Mouse (Mus musculus): ENCODE results near the gene Gpr157. TPM values are rescaled to one million over a fixed set of nuclear protein-coding genes. Genes with fewer than 3 reads are reported as not detected.

Gpr157 gene
- polyA plus RNA-seq, 1 experiment from 2014 or later: 2.3 TPM

DNA sequence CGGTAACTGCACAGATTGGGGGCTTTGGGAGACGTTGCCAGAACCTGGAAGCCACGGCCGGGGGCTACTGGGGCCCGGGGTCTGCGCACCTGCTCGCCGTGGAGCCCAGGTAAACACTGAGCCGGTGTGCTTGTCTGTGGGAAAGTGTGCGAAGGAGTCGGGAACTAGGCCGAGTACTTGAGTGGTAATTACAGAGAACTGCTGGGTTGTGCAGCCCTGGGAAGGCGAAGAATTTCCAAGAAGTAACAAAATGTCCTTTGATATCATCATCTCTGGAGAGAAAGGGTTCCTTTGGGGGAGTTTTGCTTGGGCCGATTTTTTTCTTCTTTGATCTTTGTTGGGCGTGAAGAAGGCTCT is 38.0 kb upstream of the Gpr157 start:
- Histone ChIP-seq H3K27ac (ENCODE audit: low read length) (0 out of 2 replicates have a peak overlapping the region, but pooled peaks have one; percentile 16), H3K4me1 (replicated peaks; ENCODE audit: control insufficient read depth, insufficient read depth, low read length) (peaks cover 23% of the 10 kb centered on the region), H3K27me3 (ENCODE audit: control insufficient read depth, insufficient read depth, low read depth, low read length) (peaks cover 2% of the 10 kb centered on the region; the same call in 1 of the 2 replicates), H3K36me3 (ENCODE audit: control insufficient read depth, insufficient read depth, low read length) (no peaks in the 10 kb centered on the region), H3K4me3 (ENCODE audit: low read length) (peak overlapping the region; percentile 70), H3K9me3 (ENCODE audit: control insufficient read depth, low read length) (no peaks in the 10 kb centered on the region), H3K9ac (ENCODE audit: low read length) (peak overlapping the region; percentile 72), H3K4me2 (ENCODE audit: low read depth, low read length) (peak overlapping the region; percentile 92)
- ATAC-seq (ENCODE audit: low read depth): no peak; the same call in 1 of the 2 replicates
- WGBS: 12% methylated on average over 15 of the region's 15 CpGs

DNA sequence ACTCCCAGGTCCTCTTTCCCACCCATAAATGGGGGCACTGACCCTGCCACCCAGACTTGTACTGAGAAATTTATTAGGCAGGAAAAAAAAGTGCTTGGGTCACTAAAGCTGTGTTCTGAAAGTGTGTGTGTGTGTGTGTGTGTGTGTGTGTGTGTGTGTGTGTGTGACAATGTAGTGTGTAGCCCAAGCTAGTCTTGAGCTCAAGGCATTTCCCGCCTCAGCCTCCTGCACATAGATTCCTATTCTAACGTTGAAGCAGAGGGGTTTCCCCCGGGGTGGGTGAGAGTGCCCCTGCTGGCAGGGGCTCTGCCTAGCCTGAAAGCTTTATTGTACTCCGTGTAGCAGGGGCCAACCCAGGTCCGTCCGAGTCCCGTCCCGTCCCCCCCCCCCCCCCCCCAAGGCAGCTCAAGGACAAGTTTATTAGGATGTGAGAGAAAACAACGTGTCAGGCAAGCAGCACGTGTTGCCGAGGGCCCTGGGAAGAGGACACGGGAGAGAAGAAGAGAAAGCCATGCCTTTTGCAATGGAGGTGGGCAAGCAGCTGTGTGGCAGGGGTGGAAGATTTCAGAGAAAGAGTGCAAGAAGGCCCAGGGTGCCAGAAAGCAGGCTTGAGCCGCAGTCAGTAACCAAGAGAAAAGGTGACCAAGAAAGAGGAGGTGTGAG is 37.5 kb upstream of the Gpr157 start:
- 23% methylated on average over 13 of the region's 13 CpGs for WGBS
- Histone ChIP-seq H3K9ac (ENCODE audit: low read length) (peak overlapping the region; percentile 72), H3K9me3 (ENCODE audit: control insufficient read depth, low read length) (no peaks in the 10 kb centered on the region), H3K4me1 (replicated peaks; ENCODE audit: control insufficient read depth, insufficient read depth, low read length) (peaks cover 23% of the 10 kb centered on the region), H3K27me3 (ENCODE audit: control insufficient read depth, insufficient read depth, low read depth, low read length) (peaks cover 2% of the 10 kb centered on the region; the same call in 1 of the 2 replicates), H3K27ac (ENCODE audit: low read length) (no peak overlapping the region), H3K4me3 (ENCODE audit: low read length) (peak overlapping the region; percentile 70), H3K36me3 (ENCODE audit: control insufficient read depth, insufficient read depth, low read length) (no peaks in the 10 kb centered on the region), H3K4me2 (ENCODE audit: low read depth, low read length) (peak overlapping the region; percentile 92)
- ATAC-seq (ENCODE audit: low read depth): no peak

DNA sequence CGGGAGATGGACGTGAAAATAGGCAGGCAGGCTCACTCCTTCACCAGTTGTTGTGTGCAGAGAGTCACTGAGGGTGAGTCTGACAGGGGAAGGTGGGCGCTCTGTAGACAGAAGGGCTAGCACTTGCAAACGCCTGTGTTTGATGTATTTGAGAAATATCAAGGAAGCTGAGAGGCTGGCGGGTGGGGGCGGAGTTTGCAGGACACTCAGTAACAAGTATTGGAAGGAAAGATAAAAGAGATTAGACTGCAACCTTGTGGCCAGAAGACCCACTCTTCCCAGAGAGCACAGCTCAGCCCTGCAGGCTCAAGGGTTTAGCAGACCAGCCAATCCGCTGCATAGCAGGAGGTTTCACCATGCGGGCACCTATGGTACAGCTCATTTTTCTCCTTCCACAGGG is 35.7 kb upstream of the Gpr157 start:
- H3K27me3 ChIP-seq (ENCODE audit: control insufficient read depth, insufficient read depth, low read depth, low read length): no peaks in the 10 kb centered on the region
- 59% methylated on average over 8 of the region's 8 CpGs for WGBS

DNA sequence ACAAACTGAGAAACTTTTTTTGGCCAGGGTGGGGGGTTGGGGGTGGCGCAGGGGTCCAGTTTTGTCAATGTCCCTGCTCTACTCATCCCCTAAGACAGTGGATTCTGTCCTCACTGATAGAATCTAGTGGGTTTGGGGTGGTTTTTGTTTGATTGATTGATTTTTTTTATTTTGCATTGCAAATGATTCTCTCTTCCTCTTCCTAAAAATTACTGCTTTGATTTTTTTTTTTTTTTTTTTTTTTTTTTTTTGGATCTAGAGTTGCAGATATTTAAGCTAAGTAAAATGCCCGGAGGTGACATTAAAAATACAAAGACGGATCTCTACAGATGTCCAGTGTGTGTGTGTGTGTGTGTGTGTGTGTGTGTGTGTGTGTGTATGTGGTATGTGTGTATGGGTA is 34.8 kb upstream of the Gpr157 start:
- 88% methylated on average over 3 of the region's 3 CpGs for WGBS
- Histone ChIP-seq H3K9ac (ENCODE audit: low read length) (no peak overlapping the region), H3K9me3 (ENCODE audit: control insufficient read depth, low read length) (no peaks in the 10 kb centered on the region), H3K27me3 (ENCODE audit: control insufficient read depth, insufficient read depth, low read depth, low read length) (no peaks in the 10 kb centered on the region), H3K4me2 (ENCODE audit: low read depth, low read length) (no peak overlapping the region), H3K27ac (ENCODE audit: low read length) (no peak overlapping the region), H3K36me3 (ENCODE audit: control insufficient read depth, insufficient read depth, low read length) (peaks cover 5% of the 10 kb centered on the region), H3K4me1 (replicated peaks; ENCODE audit: control insufficient read depth, insufficient read depth, low read length) (peaks cover 21% of the 10 kb centered on the region), H3K4me3 (ENCODE audit: low read length) (no peak overlapping the region)
- ATAC-seq (ENCODE audit: low read depth): no peak

More for the DNA sequence above, 35.7 kb upstream of the Gpr157 start:
- Histone ChIP-seq H3K4me1 (replicated peaks; ENCODE audit: control insufficient read depth, insufficient read depth, low read length) (peaks cover 23% of the 10 kb centered on the region), H3K36me3 (ENCODE audit: control insufficient read depth, insufficient read depth, low read length) (no peaks in the 10 kb centered on the region), H3K27ac (ENCODE audit: low read length) (no peak overlapping the region), H3K4me3 (ENCODE audit: low read length) (no peak overlapping the region), H3K9me3 (ENCODE audit: control insufficient read depth, low read length) (no peaks in the 10 kb centered on the region), H3K9ac (ENCODE audit: low read length) (no peak overlapping the region), H3K4me2 (ENCODE audit: low read depth, low read length) (no peak overlapping the region)
- ATAC-seq (ENCODE audit: low read depth): no peak

DNA sequence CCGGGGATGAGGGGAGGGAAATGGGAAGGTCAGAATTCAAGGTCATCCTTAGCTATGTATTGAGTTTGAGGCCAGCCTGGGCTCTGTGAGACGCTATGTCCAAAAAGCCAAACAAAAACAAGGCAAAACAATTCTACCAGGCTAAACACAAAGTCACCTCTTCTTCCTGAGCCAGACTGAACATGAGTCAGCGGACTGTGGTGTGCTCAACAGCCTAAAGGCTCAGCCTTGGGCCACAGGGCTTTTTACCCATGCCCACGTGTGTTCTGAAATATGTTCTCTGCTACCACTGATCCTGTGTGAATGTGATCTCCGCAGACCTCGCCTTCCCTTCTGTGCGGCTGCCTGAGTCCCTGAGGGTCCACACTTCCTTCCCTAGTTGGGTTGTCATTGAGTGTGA is 31.0 kb upstream of the Gpr157 start:
- H3K9ac ChIP-seq (ENCODE audit: low read length): no peak overlapping the region
- peaks cover 5% of the 10 kb centered on the region for H3K36me3 ChIP-seq (ENCODE audit: control insufficient read depth, insufficient read depth, low read length)
- ATAC-seq (ENCODE audit: low read depth): no peak
- H3K4me3 ChIP-seq (ENCODE audit: low read length): no peak overlapping the region
- H3K4me1 ChIP-seq (replicated peaks; ENCODE audit: control insufficient read depth, insufficient read depth, low read length): peaks cover 17% of the 10 kb centered on the region
- no peaks in the 10 kb centered on the region for H3K27me3 ChIP-seq (ENCODE audit: control insufficient read depth, insufficient read depth, low read depth, low read length)
- no peaks in the 10 kb centered on the region for H3K9me3 ChIP-seq (ENCODE audit: control insufficient read depth, low read length)
- no peak overlapping the region for H3K27ac ChIP-seq (ENCODE audit: low read length)
- WGBS: 74% methylated on average over 7 of the region's 7 CpGs
- H3K4me2 ChIP-seq (ENCODE audit: low read depth, low read length): no peak overlapping the region

DNA sequence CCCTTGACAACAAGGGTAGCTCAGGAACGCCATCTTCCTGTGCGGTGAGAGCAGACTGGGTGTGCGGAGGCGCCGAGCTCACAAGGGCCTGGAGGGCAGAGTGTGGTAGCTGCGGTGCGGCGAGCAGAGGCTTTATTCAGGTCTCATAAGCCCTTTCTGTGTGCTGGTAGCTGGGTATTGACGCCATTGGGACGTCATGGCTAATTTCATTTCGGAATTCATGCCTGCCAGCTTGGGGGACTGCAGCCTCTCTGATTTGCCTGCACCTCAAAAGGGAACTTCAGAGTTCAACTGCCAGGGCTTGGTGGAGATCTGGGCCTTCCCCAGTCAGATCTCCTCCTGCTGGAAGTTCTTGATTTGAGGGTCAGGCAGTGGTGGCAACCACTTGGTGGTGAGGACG is 29.4 kb upstream of the Gpr157 start:
- H3K27ac ChIP-seq (ENCODE audit: low read length): no peak overlapping the region
- H3K9ac ChIP-seq (ENCODE audit: low read length): no peak overlapping the region
- H3K4me3 ChIP-seq (ENCODE audit: low read length): no peak overlapping the region
- H3K9me3 ChIP-seq (ENCODE audit: control insufficient read depth, low read length): no peaks in the 10 kb centered on the region
- H3K4me2 ChIP-seq (ENCODE audit: low read depth, low read length): no peak overlapping the region
- WGBS: 92% methylated on average over 12 of the region's 12 CpGs
- ATAC-seq (ENCODE audit: low read depth): no peak
- no peaks in the 10 kb centered on the region for H3K27me3 ChIP-seq (ENCODE audit: control insufficient read depth, insufficient read depth, low read depth, low read length)
- peaks cover 30% of the 10 kb centered on the region for H3K4me1 ChIP-seq (replicated peaks; ENCODE audit: control insufficient read depth, insufficient read depth, low read length)
- peaks cover 5% of the 10 kb centered on the region for H3K36me3 ChIP-seq (ENCODE audit: control insufficient read depth, insufficient read depth, low read length)

DNA sequence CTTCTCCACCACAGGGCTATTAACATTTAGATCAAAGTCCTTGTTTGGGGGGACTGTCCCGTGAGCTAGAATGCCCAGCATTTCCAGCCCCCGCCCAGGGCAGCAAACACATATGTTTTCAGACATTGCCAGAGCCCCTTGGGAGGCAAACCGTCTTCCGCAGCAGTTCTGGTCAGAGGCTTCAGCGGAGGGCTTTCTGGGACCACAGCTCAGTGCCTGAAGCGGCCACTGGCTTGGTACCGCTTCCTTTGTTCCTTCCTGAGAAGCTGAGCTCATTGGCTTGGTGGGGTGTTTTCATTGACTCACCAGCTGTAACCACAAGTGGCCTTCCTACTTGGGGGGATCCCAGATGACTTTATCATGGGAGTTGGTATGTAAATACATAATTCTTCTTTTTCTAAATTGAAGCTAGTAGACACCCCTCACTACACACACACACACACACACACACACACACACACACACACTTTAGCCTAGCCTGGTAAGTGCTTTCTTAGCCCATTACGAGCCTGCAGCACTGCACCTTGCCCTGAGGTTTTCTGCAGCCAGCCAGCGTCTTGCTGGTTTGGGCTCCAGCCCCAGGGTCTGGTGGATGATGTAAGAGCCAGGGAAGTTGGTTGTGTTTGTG is 27.2 kb upstream of the Gpr157 start:
- H3K9ac ChIP-seq (ENCODE audit: low read length): no peak overlapping the region
- no peaks in the 10 kb centered on the region for H3K27me3 ChIP-seq (ENCODE audit: control insufficient read depth, insufficient read depth, low read depth, low read length)
- H3K4me2 ChIP-seq (ENCODE audit: low read depth, low read length): no peak overlapping the region
- H3K9me3 ChIP-seq (ENCODE audit: control insufficient read depth, low read length): no peaks in the 10 kb centered on the region
- peak overlapping the region; percentile 45 for H3K27ac ChIP-seq (ENCODE audit: low read length)
- peaks cover 30% of the 10 kb centered on the region for H3K4me1 ChIP-seq (replicated peaks; ENCODE audit: control insufficient read depth, insufficient read depth, low read length)
- no peak overlapping the region for H3K4me3 ChIP-seq (ENCODE audit: low read length)
- no peak for ATAC-seq (ENCODE audit: low read depth)
- WGBS: 65% methylated on average over 9 of the region's 9 CpGs
- peaks cover 9% of the 10 kb centered on the region for H3K36me3 ChIP-seq (ENCODE audit: control insufficient read depth, insufficient read depth, low read length)

GRCm38 (mm10) chr4:150060469-150061170 is 26.5 kb upstream of the Gpr157 start:
- H3K4me1 ChIP-seq (replicated peaks; ENCODE audit: control insufficient read depth, insufficient read depth, low read length): peaks cover 30% of the 10 kb centered on the region
- WGBS: 44% methylated on average over 23 of the region's 23 CpGs
- H3K27ac ChIP-seq (ENCODE audit: low read length): peak overlapping the region; percentile 45
- no peaks in the 10 kb centered on the region for H3K27me3 ChIP-seq (ENCODE audit: control insufficient read depth, insufficient read depth, low read depth, low read length)
- ATAC-seq (ENCODE audit: low read depth): peak; percentile 52
- peak overlapping the region; percentile 29 for H3K9ac ChIP-seq (ENCODE audit: low read length)
- H3K36me3 ChIP-seq (ENCODE audit: control insufficient read depth, insufficient read depth, low read length): peaks cover 9% of the 10 kb centered on the region
- H3K4me3 ChIP-seq (ENCODE audit: low read length): no peak overlapping the region
- no peak overlapping the region for H3K4me2 ChIP-seq (ENCODE audit: low read depth, low read length)
- H3K9me3 ChIP-seq (ENCODE audit: control insufficient read depth, low read length): no peaks in the 10 kb centered on the region

Data from lung, embryonic 16.5 days (tissue).